Mouse (Mus musculus) bone marrow, adult 2 months (tissue): ENCODE data around the gene Gm44511. TPM values are rescaled to one million over a fixed set of nuclear protein-coding genes. Genes with fewer than 3 reads are reported as not detected.
A peak's percentile ranks its signal among the peaks of the same experiment; 100 is the strongest.
"Not testable (repeated sequence)": the region's sequence is repeated elsewhere in the genome, so short reads cannot be mapped to it uniquely, and the experiment has no call there.

Experiments used
- H3K27ac ChIP-seq: fragments of 200-500 bp; 2 replicates; pipeline ENCODE4 v1.5.1; 2012; ENCODE audit warnings: low read depth, mild to moderate bottlenecking, control low read depth, inconsistent platforms, low read length; ENCODE audit not compliant: control insufficient read depth, poor library complexity, insufficient read depth
- H3K4me1 ChIP-seq: fragments of 200-500 bp; 2 replicates; pipeline ENCODE4 v1.6.1; 2011; ENCODE audit warnings: low read length; ENCODE audit not compliant: control insufficient read depth, insufficient read depth
- H3K4me3 ChIP-seq: fragments of 200-500 bp; replicated peaks from 2 replicates; pipeline ENCODE3; 2011; ENCODE audit warnings: mild to moderate bottlenecking, low read depth, low read length, control low read depth; ENCODE audit not compliant: control insufficient read depth
- CTCF ChIP-seq: fragments of 200-500 bp; IDR thresholded peaks from 2 replicates; pipeline ENCODE4 v1.5.1; 2011; ENCODE audit warnings: low read length, control low read depth; ENCODE audit not compliant: control insufficient read depth, insufficient read depth
- POLR2A ChIP-seq: fragments of 200-500 bp; IDR thresholded peaks from 2 replicates; pipeline ENCODE4 v1.6.1; 2011; ENCODE audit warnings: low read depth, mild to moderate bottlenecking, control low read depth, low read length, borderline replicate concordance; ENCODE audit not compliant: control insufficient read depth
- WGBS: fragments of 180-500 bp; shearing (Covaris S2); methylation state at CpG from one replicate; pipeline ENCODE4 v1.1.7; 2018; 5-methylcytosine and 5-hydroxymethylcytosine counted together
- polyA plus RNA-seq: library from polyadenylated mRNA; stranded (reverse); fragments of >200 nt; gene quantifications from 2 replicates; pipeline ENCODE4 v1.2.4, GENCODE M21; 2011; ENCODE audit warnings: low replicate concordance; ENCODE audit not compliant: missing spikeins, insufficient read depth, insufficient read length

Gm44511 gene
- polyA plus RNA-seq, 1 experiment = 2.3 TPM

GRCm38 (mm10) chr6:128789115-128789514 is 37.0 kb downstream of the Gm44511 start, which contains the start of gene Klrb1c:
Gene Klrb1c (minus strand): TSS chr6:128789215.
- H3K4me3 ChIP-seq = no peak within 1 kb of the TSS
- TF ChIP-seq POLR2A (no peak), CTCF (no peak)
- no peak within 1 kb of the TSS for H3K27ac ChIP-seq
- WGBS = 74% methylated on average over 2 of the region's 2 CpGs
- no peaks in the 10 kb centered on the region; the same call in 1 of the 2 replicates for H3K4me1 ChIP-seq

DNA sequence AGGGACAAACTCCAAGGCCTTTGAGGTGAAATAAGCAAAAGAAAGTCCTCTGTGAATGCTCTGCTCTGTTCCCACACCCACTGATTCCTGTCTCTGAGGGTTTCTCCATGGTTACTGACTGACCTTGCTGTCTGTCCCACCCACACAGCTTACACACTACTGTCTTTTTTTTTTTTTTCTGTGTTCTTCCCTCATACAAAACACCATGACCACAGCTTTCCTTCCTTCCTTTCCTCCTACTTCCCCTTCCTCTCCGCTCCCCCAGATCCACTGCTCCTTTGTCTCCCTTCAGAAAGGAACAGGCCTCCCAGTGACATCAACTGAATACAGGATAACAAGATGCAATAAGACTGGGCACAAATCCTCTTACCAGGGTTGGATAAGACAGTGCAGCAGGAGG is 37.6 kb downstream of the Gm44511 start:
- Histone ChIP-seq H3K4me3 (no peak overlapping the region), H3K4me1 (no peaks in the 10 kb centered on the region; the same call in 1 of the 2 replicates), H3K27ac (no peak overlapping the region)
- TF ChIP-seq CTCF = no peak
- no peak for TF ChIP-seq POLR2A
- WGBS = 35% methylated on average over 1 of the region's 1 CpGs

GRCm38 (mm10) chr6:128786396-128786795 is 39.7 kb downstream of the Gm44511 start:
- not testable (repeated sequence) for H3K4me1 ChIP-seq, H3K27ac ChIP-seq, H3K4me3 ChIP-seq
- WGBS = 32% methylated on average over 1 of the region's 1 CpGs

DNA sequence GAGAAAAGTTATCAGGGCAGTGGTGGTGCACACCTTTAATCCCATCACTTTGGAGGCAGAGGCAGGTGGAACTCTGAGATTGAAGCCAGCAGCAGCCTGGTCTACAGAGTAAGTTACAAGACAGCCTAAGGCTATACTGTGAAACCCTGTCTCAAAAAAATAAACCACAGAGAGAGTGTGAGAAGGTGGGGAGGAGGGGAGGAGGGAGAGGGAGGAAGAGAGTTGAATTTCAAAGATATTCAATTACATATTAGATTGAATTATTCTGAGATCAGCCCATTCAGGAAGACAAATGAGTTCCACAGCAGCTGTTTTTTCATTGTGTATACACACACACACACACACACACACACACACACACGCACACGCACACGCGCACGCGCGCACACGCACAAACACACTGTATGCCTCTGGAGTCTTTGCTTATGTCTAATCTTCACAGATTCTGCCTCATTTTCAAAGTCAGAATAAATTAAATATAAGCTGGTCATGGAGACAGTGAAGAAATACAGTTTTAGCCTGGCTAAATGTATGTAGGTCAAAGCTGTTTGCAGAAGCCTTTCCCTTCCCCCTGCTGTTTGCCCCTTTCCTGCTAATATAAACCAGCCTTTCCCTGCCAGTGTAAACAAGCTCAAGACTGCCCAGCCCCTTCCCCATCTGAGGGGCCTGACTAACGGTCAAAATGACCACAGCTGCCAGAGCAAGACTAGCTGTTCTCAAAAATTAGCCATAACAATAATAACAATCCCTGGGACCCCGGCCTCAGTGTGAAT is 56.4 kb downstream of the Gm44511 start:
- TF ChIP-seq CTCF (no peak), POLR2A (no peak)
- WGBS = 81% methylated on average over 10 of the region's 10 CpGs
- Histone ChIP-seq H3K4me1 (no peaks in the 10 kb centered on the region), H3K27ac (peak overlapping the region; percentile 78), H3K4me3 (no peak overlapping the region)

DNA sequence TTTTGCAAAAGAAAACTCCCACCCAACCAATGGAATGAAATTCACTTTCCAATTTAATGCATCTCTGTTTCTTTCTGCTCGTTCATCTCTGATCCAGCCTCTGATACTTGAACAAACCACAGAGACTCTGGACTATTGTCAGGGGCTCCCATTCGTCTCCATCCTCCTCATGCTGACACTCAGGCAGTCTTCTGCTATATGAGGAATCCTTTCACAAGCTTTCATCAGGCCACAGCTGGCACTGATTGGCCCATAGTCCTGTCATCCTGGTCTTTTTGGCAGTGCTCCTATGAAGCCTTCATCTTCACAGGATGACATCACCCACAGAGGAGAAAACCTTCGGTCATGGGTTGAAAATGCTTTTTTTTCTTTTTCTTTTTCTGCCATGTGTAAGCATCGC is 58.1 kb downstream of the Gm44511 start:
- peaks cover 1% of the 10 kb centered on the region; the same call in 1 of the 2 replicates for H3K4me1 ChIP-seq
- H3K27ac ChIP-seq = no peak overlapping the region
- no peak for TF ChIP-seq CTCF
- no peak for TF ChIP-seq POLR2A
- H3K4me3 ChIP-seq = no peak overlapping the region
- 72% methylated on average over 4 of the region's 4 CpGs for WGBS

DNA sequence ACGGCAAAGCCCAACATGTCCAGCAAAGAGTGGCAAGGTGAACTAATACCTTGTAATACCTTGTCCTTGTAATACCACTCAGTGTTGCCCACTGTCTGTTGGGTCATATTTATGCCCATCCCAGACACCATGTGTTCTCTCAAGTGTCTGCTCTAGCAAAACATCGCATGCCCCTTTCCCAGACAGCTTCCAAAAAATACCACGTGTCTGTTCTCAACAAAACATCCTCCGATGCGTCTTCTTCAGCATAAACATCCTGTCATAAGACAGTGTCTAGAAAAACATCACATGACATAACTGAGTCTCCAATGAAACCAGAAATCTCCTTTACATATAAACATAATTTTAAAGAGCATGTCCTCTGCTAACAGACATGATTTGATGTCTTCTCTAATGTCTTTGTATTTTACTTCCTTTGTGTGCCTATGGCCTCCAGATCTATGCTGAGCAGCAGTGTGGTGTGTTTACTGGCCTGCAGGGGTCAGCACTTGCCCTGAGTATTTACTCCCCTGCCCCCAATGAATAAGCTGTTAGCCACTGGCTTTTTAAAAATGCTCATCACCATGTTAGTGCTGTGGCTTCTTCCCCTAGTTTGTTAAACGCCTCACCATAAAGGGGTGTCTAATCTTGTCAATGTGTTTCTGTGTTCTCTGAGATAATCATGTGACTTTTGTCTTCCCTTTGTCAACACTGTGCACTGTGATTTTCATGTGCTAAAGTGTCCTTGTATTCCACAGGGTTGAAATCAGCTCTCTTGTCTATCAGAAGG is 59.4 kb downstream of the Gm44511 start:
- H3K4me3 ChIP-seq, H3K27ac ChIP-seq, H3K4me1 ChIP-seq: not testable (repeated sequence)
- TF ChIP-seq CTCF = peak; percentile 61
- 66% methylated on average over 6 of the region's 6 CpGs for WGBS

- no peak overlapping the region for H3K4me3 ChIP-seq
- no peak for TF ChIP-seq POLR2A
- WGBS = 48% methylated on average over 1 of the region's 1 CpGs
- peaks cover 1% of the 10 kb centered on the region; the same call in 1 of the 2 replicates for H3K4me1 ChIP-seq
- no peak overlapping the region for H3K27ac ChIP-seq
Observed at GRCm38 (mm10) chr6:128765211-128765610, 60.9 kb downstream of the Gm44511 start.

DNA sequence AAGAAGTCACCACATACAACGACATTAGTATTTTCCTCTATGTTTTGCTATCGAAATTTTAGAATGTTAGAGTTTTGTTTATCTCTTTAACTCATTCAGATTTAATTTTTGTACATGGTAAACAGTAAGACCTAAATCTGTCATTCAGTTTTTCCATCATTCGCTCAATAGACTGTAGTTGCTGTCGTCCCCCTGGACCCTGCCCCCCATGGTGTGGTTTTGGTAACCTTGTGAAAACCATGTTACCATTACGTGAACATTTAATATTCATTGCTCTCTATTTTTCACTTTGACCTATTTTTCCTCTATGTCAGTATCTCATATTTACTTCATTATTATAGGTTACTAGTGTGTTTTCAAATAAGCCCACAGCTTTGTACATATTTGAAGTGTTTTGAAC is 61.5 kb downstream of the Gm44511 start:
- peak overlapping the region; percentile 35 for H3K4me3 ChIP-seq
- no peak for TF ChIP-seq POLR2A
- TF ChIP-seq CTCF = no peak
- peaks cover 1% of the 10 kb centered on the region; the same call in 1 of the 2 replicates for H3K4me1 ChIP-seq
- 6% methylated on average over 5 of the region's 5 CpGs for WGBS
- no peak overlapping the region for H3K27ac ChIP-seq
